Mouse (Mus musculus): ENCODE results near the gene Ces1f.
"Not testable (repeated sequence)": the region's sequence is repeated elsewhere in the genome, so short reads cannot be mapped to it uniquely, and the experiment has no call there.

The Ces1f gene

GRCm38 (mm10) chr8:93279556-93279955 is at the start of gene Ces1f:
Gene Ces1f, minus strand, starts transcription at chr8:93279747.
- DNase-seq, result no peak

DNA sequence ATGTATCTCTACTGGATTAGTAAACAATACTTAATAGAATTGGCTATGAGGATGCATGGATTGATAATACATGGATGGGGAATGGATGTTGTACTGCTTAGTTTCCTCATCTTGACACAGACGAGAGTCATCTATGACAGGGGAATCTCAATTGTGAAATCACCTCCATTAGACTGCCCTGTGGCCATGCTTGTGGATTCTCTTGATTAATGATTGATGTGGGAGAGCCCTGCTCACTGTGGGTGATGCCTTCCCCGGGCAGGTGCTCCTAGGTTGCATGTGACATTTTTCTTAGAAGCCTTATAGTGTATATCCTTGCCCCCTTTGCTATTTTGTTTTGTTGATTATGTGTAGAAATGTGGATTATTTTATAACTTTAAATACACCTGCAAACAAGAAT is 45.6 kb upstream of the Ces1f start:
- DNase-seq, result no peak

- DNase-seq, result no peak
Observed at GRCm38 (mm10) chr8:93317031-93317430, 37.5 kb upstream of the Ces1f start.

DNA sequence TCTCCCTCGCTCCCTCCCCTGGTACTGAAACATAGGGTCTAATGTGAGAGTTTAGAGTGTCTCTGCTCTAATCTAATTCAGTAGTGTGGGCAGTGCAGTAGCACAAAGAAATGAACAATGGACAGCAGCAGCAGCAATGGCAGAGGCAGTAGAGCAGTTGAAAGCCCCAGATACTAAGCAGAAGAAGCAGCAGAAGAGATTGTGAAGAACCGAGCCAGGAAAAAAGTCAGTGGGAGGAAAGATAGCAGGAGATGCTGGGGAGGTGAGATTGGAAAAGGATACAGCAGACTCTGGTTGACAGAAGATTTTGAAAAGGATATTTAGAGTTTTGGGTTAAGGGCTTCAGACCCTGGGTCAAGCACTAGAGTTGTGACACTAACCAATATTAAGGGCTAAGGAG is 36.0 kb upstream of the Ces1f start:
- no peak for DNase-seq

GRCm38 (mm10) chr8:93283896-93284295 is 4.3 kb upstream of the Ces1f start:
- DNase-seq, result no peak

DNA sequence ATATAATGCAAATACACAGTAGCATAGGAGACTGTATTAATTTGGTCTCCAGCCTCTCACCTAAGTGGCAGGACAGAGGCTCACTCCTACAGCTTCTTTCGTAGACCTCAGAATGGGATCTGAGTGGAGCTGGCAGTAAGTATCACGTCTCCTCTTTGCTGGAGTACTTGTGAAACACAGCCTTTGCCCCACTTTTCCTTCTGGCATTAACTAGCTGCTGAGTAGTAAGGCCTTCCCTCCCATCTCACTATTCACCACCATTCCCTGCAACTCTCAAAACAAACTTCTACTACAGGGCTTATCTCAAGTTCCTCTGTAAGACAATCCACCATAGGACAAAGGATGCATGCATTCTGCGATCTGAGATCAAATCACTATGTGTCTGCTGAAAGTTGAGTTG is 2.8 kb upstream of the Ces1f start:
- DNase-seq, result no peak

DNA sequence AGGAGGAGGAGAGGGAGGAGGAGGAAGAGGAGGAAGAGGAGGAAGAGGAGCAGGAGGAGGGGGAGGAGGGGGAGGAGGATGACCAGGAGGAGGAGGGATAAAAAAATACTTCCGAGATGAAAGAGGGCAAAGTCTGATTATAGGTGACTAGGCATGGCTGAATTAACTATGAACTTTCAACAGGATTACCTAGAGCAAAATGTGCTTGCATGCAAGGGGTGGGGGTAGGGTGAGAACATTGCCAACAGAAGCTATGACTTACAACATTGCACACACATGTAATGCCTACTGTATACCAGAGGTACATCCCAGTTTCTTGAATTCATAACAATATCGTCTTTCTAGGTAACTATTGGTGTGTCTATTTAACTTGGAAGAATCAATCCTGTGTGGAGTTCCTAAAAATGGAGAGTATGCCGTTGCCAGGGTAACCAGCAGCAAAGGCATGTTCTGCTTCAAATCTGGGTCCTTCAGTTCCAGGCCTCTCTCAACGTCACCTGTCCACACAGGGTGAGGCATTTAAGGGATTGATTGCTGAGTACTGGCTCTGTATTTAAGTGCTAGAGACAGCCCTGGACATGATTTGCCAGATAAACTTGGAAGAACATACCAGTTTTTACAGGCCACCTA is 1.3 kb downstream of the Ces1f start:
- DNase-seq, result no peak

- no peak for DNase-seq
Observed at GRCm38 (mm10) chr8:93274609-93275008, 4.9 kb downstream of the Ces1f start.

DNA sequence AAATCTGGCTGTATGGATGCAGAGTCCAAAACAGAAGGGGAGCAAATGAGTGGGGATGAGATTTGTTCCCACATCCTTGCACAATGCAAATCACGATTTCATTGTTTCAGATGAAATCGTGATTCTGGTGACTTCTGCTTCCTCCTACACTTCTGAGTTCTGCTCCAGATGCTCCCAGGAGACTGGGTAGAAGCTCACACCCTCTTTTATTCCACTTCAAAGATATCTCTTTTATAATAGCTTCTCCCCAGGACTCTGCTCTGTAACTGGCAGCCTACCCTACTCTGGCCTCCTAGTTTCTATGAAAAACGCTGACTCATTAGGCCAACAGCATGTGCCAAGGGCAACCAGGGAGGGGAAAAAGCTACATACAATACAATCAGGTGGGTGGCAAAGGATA is 6.2 kb downstream of the Ces1f start:
- DNase-seq, result no peak

DNA sequence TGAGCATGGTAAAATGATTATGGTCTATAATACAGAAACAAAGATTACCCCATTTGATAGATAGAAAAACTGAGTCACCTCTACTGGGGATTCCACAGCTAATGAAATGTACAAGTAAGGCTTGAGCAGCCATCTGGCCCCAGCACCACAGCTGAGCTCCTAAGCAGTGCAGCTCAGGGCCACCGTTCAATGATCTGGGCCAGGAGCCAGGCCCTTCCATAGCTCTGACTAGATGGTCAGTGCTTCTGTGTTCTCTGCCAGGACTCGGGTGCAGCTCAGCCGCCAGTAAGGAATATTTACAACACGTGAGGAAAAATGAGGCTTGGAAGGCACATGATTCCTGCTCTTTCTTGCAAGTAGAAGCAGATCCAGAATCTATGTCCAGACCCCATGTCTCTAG is 6.9 kb downstream of the Ces1f start:
- no peak for DNase-seq

GRCm38 (mm10) chr8:93261436-93261835 is 18.1 kb downstream of the Ces1f start:
- no peak for DNase-seq

GRCm38 (mm10) chr8:93252400-93252925 is 27.1 kb downstream of the Ces1f start:
- DNase-seq, result no peak

DNA sequence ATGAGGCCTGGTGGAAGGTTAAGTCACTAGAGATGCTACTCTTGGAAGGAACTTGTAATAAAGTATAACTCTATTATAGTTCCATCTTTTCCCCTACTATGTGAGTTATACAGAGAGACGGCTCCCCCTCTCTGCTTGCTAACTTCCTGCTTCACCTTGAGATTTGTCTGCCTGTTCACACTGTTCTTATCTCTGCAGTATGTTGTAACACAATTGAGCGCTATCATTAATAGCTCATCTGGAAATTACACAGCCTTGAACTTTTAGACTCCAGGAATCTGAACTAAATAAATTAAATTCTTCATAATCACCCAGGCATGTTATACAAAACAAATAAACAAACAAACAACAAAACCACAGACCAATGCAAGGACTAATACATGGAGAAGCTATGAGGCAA is 33.5 kb downstream of the Ces1f start:
- no peak for DNase-seq

GRCm38 (mm10) chr8:93239884-93240283 is 39.7 kb downstream of the Ces1f start:
- DNase-seq, result no peak

- no peak for DNase-seq
Observed at GRCm38 (mm10) chr8:93235681-93236080, 43.9 kb downstream of the Ces1f start.

DNA sequence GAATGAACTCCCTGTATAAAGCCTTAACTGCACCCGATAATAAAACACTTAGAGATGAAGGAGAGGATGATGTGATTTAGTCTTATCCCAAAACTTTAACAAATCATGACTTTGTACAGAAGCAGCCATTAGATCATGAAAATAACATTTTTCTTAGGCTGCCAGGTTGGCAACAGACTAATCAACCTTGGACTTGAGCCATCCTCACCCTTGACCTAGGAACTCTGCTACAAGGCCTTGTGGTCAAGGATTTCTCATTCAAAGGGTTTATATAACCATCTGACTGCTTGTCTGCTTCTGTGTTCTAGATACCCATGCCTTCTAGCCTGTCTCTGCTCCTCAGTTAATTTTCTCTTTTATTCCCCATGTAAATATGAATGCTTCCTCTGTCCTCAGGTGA is 44.8 kb downstream of the Ces1f start:
- no peak for DNase-seq

- DNase-seq, result no peak
Observed at GRCm38 (mm10) chr8:93234068-93234467, 45.5 kb downstream of the Ces1f start.

- DNase-seq, result no peak
Observed at GRCm38 (mm10) chr8:93229446-93229845, 50.1 kb downstream of the Ces1f start, which contains the start of gene Ces1e. Gene Ces1e, minus strand, starts transcription at chr8:93229619.

GRCm38 (mm10) chr8:93228673-93229370 is 50.7 kb downstream of the Ces1f start:
- no peak for DNase-seq

DNA sequence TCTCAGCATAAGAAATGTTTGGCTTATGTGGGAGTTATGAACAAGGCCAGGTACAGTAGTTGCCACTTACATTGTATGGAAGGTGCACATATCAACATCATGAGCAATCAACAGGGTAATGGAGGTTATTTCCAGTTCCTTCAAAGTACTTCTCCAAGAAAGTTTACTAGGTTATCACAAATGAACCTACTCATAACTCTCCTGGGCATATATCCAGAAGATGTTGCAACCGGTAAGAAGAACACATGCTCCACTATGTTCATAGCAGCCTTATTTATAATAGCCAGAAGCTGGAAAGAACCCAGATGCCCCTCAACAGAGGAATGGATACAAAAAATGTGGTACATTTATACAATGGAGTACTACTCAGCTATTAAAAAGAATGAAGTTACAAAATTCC is 53.1 kb downstream of the Ces1f start:
- DNase-seq, result not testable (repeated sequence)

DNA sequence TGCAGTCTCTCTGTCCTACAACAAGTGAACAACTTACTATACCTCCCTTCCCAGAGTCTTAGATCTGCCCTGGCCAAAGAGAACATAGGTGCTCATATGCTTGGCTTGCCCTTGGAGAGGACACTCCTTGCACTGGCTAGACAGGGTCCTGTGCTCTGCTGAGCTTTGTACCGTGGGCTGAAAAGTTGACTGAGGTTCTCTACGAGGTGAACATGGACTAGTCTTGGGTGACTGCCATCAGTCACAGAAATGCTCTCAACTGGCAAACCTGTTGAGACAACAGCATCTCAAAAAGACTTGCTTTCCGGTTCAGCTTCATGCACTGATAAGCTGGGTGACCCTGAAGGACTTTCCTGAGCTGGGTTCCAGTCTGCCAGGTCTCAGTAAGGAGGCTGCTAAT is 57.7 kb downstream of the Ces1f start:
- no peak for DNase-seq

DNA sequence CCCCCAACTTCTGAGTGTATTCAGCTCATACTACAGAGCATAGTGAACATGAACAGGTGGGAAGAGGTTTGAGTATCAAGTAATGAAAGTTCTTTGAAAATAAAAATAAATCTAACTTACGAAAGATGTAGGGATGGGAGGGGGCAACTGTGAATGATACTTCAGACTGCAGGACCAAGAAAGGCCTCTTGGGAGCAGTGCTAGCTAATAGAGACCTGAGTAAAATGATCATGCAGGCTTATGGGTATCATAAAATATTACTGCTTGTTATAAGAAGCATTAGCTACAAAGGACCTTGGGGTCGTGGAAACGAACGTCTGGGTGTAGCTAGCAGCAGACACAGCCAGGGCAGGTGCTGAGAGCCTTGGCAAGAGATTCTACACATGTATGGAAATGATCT is 61.7 kb downstream of the Ces1f start:
- no peak for DNase-seq

DNA sequence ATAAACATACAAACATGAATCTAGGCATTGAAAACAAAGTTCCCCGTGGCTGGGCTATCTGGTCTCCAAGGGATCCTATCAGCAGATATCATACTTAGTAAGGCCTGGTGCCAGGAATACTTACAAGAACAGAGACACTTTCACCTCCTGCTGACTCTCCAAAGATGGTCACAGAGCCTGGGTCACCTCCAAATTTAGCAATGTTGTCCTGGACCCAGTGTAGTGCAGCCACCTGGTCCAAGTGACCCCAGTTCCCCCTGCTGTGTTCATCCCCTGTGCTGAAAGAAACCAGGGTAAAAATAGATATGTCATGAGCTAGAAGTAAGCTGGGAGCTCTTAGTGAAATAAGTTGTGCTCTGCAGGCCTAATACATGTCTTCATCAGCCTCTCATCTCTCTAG is 62.2 kb downstream of the Ces1f start:
- DNase-seq, result no peak

DNA sequence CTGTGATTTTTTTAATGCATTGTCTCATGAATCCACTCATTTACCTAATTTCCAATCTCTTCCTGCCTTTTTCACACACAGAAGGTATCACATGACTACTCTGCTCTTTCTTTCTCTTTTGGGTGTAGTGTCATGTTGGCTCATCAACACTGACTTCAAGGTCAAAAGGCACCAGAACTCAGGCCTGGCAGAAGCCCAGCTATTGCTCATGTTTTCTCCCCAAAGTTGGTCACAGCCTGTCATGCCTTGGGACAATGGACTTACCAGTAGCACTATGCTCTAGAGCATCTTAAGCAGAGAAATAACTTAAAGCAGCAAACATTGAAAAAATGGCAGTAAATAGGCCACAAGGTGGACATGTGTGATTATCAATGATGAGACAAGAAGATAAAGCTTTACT is 68.5 kb downstream of the Ces1f start:
- no peak for DNase-seq
